Mouse (Mus musculus): Measurements from ENCODE around the gene Fam98b. TPM values are rescaled to one million over a fixed set of nuclear protein-coding genes. Genes with fewer than 3 reads are reported as not detected.
A peak's percentile ranks its signal among the peaks of the same experiment; 100 is the strongest.

The Fam98b gene
- polyA plus RNA-seq, 2 experiments: 10.4 to 36.5 TPM

- H3K9me3 ChIP-seq (ENCODE audit: control insufficient read depth, low read length): no peaks in the 10 kb centered on the region
- peak; percentile 95 for ATAC-seq (ENCODE audit: low FRiP score, low read depth)
- peak overlapping the region; percentile 70; the same call in 1 of the 2 replicates for H3K27ac ChIP-seq (replicated peaks; ENCODE audit: low read depth, low read length)
- TF ChIP-seq POLR2A (IDR thresholded peaks at IDR 0.05; ENCODE audit: borderline replicate concordance, extremely low read depth, insufficient read depth, insufficient read length): no peak
- DNase-seq (ENCODE audit: low spot score): peak; percentile 79
- H3K4me3 ChIP-seq (replicated peaks; ENCODE audit: low read length): 0 out of 2 replicates have a peak overlapping the region, but pooled peaks have one; percentile 0
- H3K27me3 ChIP-seq (ENCODE audit: control insufficient read depth, insufficient read depth, low read length): no peaks in the 10 kb centered on the region
- WGBS: 4% methylated on average over 6 of the region's 6 CpGs
- no peaks in the 10 kb centered on the region for H3K36me3 ChIP-seq (ENCODE audit: control insufficient read depth, insufficient read depth, low read length)
- no peak overlapping the region for H3K9ac ChIP-seq (ENCODE audit: low read depth, low read length, severe bottlenecking)
- peak overlapping the region; percentile 33; the same call in 1 of the 2 replicates for H3K4me2 ChIP-seq (replicated peaks; ENCODE audit: low read depth, low read length, severe bottlenecking)
- H3K4me1 ChIP-seq (ENCODE audit: control insufficient read depth, insufficient read depth, low read length): peaks cover 18% of the 10 kb centered on the region
Observed at GRCm38 (mm10) chr2:117210416-117211085, 39.0 kb upstream of the Fam98b start.

- Histone ChIP-seq H3K4me1 (ENCODE audit: control insufficient read depth, insufficient read depth, low read length) (peaks cover 11% of the 10 kb centered on the region; the same call in 1 of the 2 replicates), H3K4me3 (replicated peaks; ENCODE audit: low read length) (no peak overlapping the region), H3K9ac (ENCODE audit: low read depth, low read length, severe bottlenecking) (no peak overlapping the region), H3K9me3 (ENCODE audit: control insufficient read depth, low read length) (no peaks in the 10 kb centered on the region), H3K36me3 (ENCODE audit: control insufficient read depth, insufficient read depth, low read length) (no peaks in the 10 kb centered on the region), H3K27ac (replicated peaks; ENCODE audit: low read depth, low read length) (no peak overlapping the region), H3K27me3 (ENCODE audit: control insufficient read depth, insufficient read depth, low read length) (no peaks in the 10 kb centered on the region), H3K4me2 (replicated peaks; ENCODE audit: low read depth, low read length, severe bottlenecking) (no peak overlapping the region)
- ATAC-seq (ENCODE audit: low FRiP score, low read depth) (no peak), DNase-seq (ENCODE audit: low spot score) (no peak)
- 43% methylated on average over 2 of the region's 2 CpGs for WGBS
- TF ChIP-seq POLR2A (IDR thresholded peaks at IDR 0.05; ENCODE audit: borderline replicate concordance, extremely low read depth, insufficient read depth, insufficient read length): no peak
Observed at GRCm38 (mm10) chr2:117216152-117216551, 33.4 kb upstream of the Fam98b start.

GRCm38 (mm10) chr2:117217695-117218216, 31.8 kb upstream of the Fam98b start:
- H3K27ac ChIP-seq (replicated peaks; ENCODE audit: low read depth, low read length): peak overlapping the region; percentile 62
- no peak overlapping the region for H3K4me3 ChIP-seq (replicated peaks; ENCODE audit: low read length)
- H3K9me3 ChIP-seq (ENCODE audit: control insufficient read depth, low read length): no peaks in the 10 kb centered on the region
- ATAC-seq (ENCODE audit: low FRiP score, low read depth) (peak; percentile 90), DNase-seq (ENCODE audit: low spot score) (peak; percentile 73)
- H3K27me3 ChIP-seq (ENCODE audit: control insufficient read depth, insufficient read depth, low read length): no peaks in the 10 kb centered on the region
- H3K9ac ChIP-seq (ENCODE audit: low read depth, low read length, severe bottlenecking): no peak overlapping the region
- no peaks in the 10 kb centered on the region for H3K36me3 ChIP-seq (ENCODE audit: control insufficient read depth, insufficient read depth, low read length)
- peaks cover 11% of the 10 kb centered on the region; the same call in 1 of the 2 replicates for H3K4me1 ChIP-seq (ENCODE audit: control insufficient read depth, insufficient read depth, low read length)
- peak overlapping the region; percentile 3; the same call in 1 of the 2 replicates for H3K4me2 ChIP-seq (replicated peaks; ENCODE audit: low read depth, low read length, severe bottlenecking)
- WGBS: 14% methylated on average over 14 of the region's 15 CpGs
- no peak for TF ChIP-seq POLR2A (IDR thresholded peaks at IDR 0.05; ENCODE audit: borderline replicate concordance, extremely low read depth, insufficient read depth, insufficient read length)

GRCm38 (mm10) chr2:117219536-117219935, 30.0 kb upstream of the Fam98b start:
- H3K9ac ChIP-seq (ENCODE audit: low read depth, low read length, severe bottlenecking): no peak overlapping the region
- H3K4me3 ChIP-seq (replicated peaks; ENCODE audit: low read length): no peak overlapping the region
- no peak overlapping the region for H3K27ac ChIP-seq (replicated peaks; ENCODE audit: low read depth, low read length)
- peaks cover 11% of the 10 kb centered on the region; the same call in 1 of the 2 replicates for H3K4me1 ChIP-seq (ENCODE audit: control insufficient read depth, insufficient read depth, low read length)
- no peaks in the 10 kb centered on the region for H3K36me3 ChIP-seq (ENCODE audit: control insufficient read depth, insufficient read depth, low read length)
- ATAC-seq (ENCODE audit: low FRiP score, low read depth) (no peak), DNase-seq (ENCODE audit: low spot score) (no peak)
- WGBS: 90% methylated on average over 4 of the region's 4 CpGs
- H3K27me3 ChIP-seq (ENCODE audit: control insufficient read depth, insufficient read depth, low read length): no peaks in the 10 kb centered on the region
- no peak for TF ChIP-seq POLR2A (IDR thresholded peaks at IDR 0.05; ENCODE audit: borderline replicate concordance, extremely low read depth, insufficient read depth, insufficient read length)
- H3K4me2 ChIP-seq (replicated peaks; ENCODE audit: low read depth, low read length, severe bottlenecking): no peak overlapping the region
- H3K9me3 ChIP-seq (ENCODE audit: control insufficient read depth, low read length): no peaks in the 10 kb centered on the region

GRCm38 (mm10) chr2:117222651-117223050, 26.9 kb upstream of the Fam98b start:
- Histone ChIP-seq H3K9ac (ENCODE audit: low read depth, low read length, severe bottlenecking) (no peak overlapping the region), H3K4me1 (ENCODE audit: control insufficient read depth, insufficient read depth, low read length) (peaks cover 4% of the 10 kb centered on the region; the same call in 1 of the 2 replicates), H3K36me3 (ENCODE audit: control insufficient read depth, insufficient read depth, low read length) (no peaks in the 10 kb centered on the region), H3K4me2 (replicated peaks; ENCODE audit: low read depth, low read length, severe bottlenecking) (no peak overlapping the region), H3K9me3 (ENCODE audit: control insufficient read depth, low read length) (no peaks in the 10 kb centered on the region), H3K27me3 (ENCODE audit: control insufficient read depth, insufficient read depth, low read length) (no peaks in the 10 kb centered on the region), H3K27ac (replicated peaks; ENCODE audit: low read depth, low read length) (no peak overlapping the region), H3K4me3 (replicated peaks; ENCODE audit: low read length) (no peak overlapping the region)
- peak; percentile 35 for DNase-seq (ENCODE audit: low spot score)
- 55% methylated on average over 9 of the region's 9 CpGs for WGBS
- no peak for TF ChIP-seq POLR2A (IDR thresholded peaks at IDR 0.05; ENCODE audit: borderline replicate concordance, extremely low read depth, insufficient read depth, insufficient read length)
- ATAC-seq (ENCODE audit: low FRiP score, low read depth): no peak
